Mouse (Mus musculus) adrenal gland, adult (tissue): Measurements from ENCODE around the gene Osbpl8.
"Not testable (repeated sequence)": the region's sequence is repeated elsewhere in the genome, so short reads cannot be mapped to it uniquely, and the experiment has no call there.

ENCODE experiments used
- DNase-seq, 2 experiments: peaks; one replicate each; pipeline ENCODE4 v3.0.0; 2022 to 2023; ENCODE audit warnings: low spot score in 1 of 2; ENCODE audit not compliant: inconsistent age in 2 of 2

Gene Osbpl8

DNA sequence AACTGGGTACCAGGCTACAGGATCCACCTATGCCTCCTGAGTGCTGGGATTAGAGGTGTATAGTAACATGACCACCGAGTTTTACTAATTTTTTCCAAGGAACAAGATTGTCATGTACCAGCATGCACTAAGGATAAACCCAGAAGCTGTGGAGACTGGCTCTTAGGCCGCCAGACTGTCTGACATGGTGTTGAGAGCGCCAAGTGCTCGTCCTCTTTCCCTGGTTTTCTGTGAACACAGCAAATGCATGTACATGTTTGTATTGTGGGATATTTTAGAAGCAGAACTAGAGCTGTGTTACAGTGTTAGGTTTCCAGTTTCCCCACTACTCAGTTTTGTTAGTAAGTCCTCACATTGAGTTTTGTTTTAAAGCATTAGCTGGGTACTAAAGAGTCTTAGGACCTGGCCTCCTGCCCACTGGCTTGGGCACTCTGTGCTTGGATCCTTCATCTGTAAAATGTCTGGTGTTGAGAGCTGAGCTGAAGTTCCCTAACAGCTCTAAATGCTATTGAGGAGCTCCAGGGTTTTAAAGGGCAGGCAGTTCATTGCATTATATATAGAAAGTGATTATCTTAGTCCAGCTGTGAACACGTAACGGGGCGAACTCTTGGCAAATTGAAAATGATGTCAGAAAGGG is 19.2 kb downstream of the Osbpl8 start:
- no peak for DNase-seq

DNA sequence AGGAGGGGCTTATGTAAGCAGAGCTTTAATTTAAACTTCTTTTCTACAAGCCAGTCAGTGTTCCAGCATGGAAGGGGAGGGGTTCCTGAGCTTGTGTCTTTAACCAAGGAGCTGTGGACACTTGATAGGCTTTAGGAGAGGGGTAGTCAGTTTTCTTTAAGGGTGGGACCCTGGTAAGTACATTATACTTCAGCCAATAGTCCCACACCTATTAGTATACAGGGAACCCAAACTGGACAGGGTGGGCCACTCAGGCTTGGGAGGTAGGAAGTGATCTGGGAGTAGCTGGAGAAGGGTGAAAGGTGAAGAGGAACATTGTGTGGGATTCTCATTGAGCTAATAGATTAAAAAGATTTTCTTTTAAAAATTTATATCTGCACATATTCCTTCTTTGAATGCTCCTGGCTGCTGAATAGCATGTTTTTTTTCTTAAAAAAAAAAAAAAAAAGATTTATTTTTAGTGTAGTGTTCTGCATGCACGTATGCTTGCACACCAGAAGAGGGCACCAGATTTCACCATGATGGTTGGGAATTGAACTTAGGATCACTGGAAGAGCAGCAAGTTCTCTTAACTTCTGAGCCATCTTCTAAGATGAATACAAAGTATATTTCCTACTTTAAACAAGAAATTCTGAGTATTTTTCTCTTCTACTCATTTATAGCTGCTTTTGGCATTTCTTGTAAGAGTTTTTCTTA is 21.2 kb downstream of the Osbpl8 start:
- no peak for DNase-seq

DNA sequence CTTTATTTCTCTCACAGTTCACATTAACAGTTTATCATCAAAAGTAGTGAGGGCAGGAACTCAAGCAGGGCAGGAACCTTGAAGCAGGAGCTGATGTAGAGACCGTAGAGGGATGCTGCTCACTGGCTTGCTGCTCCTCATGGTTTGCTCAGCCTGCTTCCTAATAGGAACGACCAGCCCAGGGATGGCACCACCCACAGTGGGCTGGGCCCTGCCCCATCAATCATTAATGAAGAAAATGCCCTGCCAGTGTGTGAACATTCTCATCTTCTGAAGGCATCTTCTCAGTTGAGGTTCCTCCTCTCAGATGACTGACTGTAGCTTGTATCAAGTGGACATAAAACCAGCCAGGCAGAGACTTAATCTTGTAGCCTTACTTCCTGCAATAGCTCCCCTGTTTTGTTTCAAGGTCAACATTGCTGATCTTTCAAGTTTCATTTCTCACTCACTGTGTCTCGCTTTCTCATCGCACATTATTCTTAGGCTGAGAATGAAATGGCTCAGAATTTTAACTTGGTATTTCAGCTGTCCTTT is 24.5 kb downstream of the Osbpl8 start:
- peak in 1 of 2 experiments; percentile 46 for DNase-seq

DNA sequence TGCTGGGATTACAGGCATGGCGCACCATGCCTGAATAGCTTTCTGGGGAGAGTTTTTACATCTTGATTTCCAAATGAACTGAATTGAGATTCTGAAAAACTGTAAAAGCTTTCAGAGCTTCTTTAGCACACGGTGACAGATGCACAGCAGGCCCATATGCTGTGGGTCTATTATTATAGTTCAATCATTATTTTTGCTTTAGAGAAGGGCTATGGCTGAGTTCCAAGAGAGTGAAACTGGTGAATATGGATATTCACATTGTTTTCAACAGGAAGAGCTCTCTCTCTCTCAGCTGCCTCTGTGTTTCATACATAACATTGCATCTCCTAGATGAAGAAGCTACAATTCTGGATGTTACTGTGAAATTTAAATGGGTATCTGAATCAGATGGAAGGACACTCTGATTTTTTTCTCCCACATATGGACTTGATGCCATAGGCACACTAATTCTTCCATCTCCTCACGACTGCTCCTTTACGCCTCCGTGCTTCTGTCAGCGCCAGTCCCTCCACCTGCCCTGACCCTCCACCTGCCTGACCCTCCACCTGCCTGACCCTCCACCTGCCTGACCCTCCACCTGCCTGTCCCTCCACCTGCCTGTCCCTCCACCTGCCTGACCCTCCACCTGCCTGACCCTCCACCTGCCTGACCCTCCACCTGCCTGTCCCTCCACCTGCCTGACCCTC is 25.7 kb downstream of the Osbpl8 start:
- no peak for DNase-seq

DNA sequence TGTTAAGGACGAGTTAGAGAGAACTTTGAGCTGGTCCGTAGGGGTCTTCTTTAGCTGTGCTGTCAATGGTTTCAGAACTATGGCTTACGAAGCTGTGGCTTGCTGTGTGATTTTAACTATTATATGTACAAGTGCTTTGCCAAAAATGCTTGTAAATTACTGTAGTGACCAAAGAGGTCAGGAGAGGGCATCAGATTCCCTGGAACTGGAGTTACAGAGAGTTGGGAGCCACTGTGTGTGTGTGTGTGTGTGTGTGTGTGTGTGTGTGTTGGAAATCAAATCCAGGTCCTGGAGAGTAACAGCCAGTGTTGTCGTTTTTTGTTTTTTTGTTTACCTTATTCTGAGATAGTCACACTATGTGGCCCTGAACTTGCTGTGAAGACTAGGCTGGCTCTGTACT is 29.0 kb downstream of the Osbpl8 start:
- DNase-seq, result no peak

DNA sequence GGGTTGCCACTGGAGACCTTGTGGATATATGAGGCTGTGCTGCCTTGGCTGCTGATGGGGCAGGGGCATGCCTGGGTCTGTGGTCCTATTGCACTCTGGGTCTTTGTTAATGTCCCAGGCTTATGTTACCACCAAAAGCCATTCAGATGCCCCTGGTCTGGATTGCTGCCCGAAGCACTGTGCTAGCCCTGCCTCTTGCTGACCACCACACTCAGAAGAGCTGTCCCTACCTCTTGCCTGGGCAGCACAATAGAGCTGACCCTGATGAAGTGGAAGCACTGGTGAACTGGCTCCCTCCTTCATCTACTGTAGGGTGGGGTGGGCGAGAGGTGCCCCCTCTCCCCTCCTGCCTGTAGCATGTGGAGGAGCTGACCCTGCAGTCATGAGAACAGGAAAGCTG is 31.6 kb downstream of the Osbpl8 start:
- DNase-seq, result no peak

DNA sequence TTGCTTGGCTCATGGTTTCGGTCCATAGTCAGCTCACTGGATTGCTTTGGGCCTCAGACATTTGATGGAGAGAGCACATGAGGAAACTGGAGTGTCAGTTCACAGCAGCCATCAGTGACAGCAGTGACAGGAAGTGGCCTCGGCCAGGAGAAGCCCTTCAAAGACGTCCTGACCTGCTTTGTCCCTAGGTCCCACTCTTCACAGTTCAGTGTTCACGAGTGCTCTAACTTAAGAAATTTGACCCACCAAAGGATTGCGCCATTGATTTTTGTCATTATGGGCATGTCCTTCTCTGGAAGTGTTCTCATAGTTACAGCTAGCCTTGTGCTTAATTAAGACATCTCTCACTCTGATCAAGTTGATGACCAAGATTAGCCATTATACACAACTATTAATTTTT is 34.2 kb downstream of the Osbpl8 start:
- not testable (repeated sequence) for DNase-seq

DNA sequence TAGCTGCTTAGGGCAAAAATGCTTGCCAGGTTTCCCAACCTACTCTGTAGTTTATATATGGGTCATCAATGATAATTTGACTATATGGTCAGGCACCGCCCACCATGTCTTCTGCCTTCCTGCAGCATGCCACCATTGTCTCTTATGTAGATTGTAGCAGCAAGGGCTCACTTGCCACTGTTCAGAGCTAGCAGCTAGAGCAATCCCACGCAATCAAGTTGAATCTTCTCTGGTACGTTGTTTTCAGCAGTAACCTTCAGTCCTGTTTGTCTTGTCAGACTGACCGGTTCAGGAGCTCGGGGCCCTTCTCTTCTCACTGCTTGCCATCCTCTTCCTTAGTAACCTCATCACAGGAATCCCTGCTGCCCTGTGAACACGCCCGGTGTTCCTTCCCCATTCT is 36.6 kb downstream of the Osbpl8 start:
- DNase-seq, result no peak

DNA sequence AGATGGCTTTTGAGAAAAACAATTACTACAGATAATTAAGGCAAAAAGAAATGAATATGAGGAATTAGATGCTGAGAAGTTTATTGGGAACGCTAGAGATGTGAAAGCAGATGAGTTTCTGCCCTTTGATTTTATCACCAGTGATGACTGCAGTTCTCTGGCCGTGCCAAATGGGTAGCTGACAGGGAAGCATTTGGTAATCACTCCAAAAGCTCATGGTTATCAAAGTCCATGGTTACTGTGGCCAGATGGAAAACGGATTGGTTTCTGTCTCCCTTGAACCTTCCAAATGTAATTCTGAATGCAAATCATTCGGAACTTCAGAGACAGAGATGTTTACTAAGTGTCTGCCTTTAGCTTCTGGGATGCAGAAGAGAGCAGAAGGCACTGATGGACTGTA is 37.1 kb downstream of the Osbpl8 start:
- DNase-seq, result no peak

DNA sequence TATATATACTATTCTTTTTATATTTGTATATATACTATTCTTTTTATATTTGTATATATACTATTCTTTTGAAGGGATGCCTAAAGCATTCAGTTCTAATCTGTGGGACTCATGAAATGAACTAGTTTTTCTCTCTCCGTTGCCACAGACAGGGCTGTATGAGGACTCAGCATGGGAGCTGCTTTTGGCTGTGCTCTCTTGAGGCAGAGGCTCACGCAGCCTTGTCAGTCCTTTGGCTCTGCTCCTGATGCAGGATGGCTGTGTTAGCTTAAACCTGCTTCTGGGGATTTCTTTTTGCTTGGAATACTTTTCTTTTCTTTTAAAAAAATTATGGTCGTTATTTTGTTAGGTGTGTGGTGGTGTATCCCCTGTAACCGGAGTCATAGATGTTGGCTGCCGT is 39.5 kb downstream of the Osbpl8 start:
- no peak for DNase-seq

DNA sequence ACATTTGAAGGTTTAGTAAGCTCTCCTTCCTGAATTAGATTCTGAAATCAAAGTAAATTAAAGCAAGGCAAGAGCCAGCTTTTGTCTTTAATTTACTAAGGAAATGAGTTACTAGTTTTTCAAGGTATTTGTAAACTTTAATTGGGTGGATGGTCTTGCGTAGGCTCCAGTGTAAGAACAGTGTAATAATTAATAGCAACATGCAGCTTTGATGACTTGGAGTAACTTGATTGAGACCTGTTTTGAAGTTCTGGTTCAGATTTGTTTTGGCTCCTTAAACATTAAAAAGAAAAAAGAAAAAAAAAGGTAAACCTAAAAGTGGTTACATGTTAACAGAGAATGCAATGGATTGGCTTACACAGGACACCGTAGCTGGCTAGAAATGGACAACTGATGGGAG is 40.9 kb downstream of the Osbpl8 start:
- DNase-seq, result no peak

DNA sequence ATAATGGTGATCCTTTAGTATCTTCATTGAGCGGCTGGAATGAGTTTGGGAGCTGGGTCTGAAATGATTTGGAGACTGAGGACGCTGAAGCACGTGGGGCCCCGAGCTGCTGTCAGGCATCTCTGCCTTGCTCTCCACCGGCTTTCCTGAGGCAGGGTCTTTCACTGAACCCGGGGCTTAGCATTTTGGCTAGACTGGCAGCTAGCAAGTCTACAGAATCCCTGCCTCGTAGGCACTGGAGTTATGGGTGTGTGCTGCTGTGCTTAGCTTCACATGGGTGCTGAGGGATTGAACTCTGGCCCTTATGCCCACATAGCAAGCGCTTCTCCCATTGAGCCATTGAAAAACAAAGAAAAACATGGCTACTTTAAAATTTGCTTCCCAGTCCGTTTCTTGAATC is 42.8 kb downstream of the Osbpl8 start:
- DNase-seq, result no peak

DNA sequence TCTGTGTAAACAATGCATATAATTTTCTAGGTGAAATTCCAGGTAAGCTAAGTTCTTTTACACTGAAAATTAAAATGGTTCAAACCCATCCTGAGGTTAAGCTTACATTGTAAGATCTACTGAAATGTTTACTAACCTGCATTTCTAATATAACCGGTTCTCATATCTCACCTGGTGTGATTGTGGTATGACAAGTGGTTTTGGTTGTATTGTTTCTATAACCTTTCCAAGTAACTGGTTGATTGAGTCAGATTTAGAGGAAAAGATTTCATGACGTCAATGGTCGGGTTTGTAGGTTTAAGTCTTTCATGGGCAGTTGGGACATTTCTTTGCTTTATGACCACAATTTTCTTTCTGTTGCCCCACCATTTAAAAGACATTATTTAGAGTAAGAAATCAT is 49.5 kb downstream of the Osbpl8 start:
- no peak for DNase-seq

DNA sequence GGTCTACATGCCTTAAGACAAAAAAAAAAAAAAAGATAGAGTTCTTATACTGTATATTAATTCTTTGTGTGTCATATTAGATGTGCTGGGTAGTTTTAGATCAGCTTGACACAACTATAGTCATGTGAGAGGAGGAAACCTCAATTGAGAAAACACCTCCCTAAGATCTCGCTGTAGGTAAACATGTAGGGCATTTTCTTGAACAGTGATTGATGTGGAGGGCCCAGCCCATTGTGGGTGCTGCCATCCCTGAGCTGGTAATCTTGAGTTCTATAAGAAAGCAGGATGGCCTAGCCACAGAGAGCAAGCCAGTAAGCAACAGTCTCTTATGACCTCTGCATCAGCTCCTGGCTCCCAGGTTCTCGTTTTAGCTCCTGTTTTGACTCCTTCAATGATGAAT is 50.1 kb downstream of the Osbpl8 start:
- no peak for DNase-seq

DNA sequence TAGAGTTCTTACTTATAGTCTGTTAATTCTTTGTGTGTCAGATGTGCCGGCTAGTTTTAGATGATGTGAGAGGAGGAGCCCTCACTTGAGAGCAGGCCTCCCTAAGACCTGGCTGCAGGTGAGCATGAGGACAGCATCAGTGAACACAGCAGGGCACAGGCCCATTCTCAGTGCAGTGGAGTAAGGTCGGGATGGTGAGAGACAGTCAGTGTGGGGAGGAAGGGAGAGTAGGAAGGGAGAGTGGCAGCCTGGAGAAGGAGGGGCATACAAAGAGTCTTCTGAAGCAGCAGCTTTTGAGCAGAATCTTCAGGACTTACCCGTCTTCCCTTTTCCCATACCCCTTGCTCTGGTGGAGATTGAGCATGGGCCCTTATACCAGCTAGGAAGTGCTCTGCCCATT is 51.0 kb downstream of the Osbpl8 start:
- DNase-seq, result no peak

DNA sequence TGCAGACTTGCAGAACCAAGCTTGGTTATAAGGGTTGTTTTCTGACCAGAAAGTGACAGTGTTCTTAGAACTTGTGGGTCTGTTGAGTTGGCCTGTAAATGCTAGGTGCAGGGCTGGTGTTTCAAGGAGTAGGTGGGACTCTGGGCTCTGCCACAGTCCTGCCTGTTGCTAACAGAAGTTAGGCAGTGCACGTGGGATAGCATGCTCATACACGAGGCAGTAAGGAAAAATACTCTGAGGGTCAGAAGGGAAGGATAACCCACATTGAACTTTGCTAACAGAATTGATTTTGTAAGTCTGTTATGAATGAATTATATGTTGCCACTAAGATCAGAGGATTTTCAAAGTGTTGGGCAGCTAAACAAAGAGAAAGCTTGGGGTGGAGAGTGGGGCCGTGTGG is 51.6 kb downstream of the Osbpl8 start:
- no peak for DNase-seq

DNA sequence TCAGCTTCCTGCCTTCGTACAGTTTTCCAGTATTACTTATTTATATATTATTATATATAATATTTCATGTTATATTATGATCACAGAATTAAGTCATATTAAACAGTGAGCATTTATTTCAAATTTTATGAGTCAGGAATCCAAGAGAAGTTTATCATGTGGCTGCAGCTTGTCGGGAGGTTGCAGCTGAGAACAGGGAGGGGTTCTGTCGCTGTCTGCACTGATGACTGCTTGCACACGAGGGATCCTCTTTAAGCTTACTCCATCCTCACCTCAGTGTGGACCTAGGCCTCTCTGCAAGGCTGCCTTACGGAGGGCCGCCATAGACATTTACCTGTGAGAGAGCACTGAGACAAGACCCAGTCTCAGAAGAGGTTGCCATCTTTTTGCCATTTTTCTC is 58.0 kb downstream of the Osbpl8 start:
- no peak for DNase-seq

DNA sequence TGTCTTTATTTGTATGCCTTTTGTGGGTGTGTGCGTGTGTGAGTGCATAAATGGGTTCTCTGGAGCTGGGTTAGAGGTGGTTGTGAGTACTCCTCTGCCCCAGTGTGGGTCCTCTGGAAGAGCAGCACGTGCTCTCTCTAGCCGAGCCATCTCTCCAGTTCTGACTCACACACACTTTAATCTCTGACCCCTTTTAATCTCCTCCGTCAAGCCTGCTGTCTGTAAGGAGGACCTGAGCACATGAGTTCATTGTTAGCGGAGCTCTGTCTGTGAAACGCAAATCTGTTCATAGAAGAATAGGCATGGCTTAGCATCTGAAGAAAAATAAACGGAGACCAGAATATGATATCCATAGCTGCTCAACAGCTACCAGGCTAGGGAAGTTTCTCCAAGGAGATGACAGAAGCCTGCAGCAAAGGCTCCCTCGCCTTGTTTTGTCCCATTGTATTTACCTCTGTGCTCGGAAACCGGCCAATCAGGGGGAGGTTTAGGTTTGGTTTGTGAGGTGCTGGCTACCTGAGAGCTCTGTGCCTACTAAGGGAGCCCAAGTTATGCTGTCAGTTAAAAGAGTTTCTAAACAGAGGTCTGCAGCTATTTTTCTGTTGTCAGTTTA is 58.8 kb downstream of the Osbpl8 start:
- peak; percentile 48 to 68 for DNase-seq

DNA sequence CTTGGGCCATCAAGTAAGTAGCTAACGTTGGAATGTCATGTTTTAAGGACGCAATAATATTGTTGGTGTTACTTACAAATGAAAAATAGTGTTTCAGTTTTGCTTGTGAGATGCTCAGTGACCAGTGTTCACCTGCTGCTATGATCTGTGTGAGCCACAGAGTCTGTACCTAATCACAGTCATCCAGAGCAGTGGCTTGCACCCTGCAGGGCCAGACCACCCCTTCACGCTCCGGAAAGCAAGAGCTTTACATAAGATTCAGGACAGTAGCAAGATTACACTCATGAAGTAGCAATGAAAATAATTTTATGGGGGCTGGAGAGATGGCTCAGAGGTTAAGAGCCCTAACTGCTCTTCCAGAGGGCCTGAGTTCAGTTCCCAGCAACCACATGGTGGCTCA is 60.1 kb downstream of the Osbpl8 start:
- DNase-seq, result no peak

DNA sequence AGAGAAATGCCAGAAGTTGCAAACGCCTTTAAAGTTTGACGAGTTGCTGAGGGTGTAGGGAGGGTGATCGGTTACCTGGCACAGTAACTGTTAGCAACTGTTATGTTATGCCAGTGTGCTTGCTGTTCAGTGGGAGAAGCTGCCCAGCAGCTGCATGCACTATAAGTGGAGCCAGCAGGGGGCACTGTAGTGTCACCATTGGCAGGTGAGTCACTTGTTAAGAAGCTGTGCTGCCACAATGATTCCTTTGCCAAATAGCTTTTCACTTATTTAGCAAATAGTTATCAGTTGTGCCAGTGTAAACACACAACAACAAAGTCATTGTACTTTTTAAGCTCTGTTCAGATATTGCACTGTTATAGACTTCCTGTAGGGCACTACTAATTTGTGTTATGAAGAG is 62.0 kb downstream of the Osbpl8 start:
- peak; percentile 90 to 97 for DNase-seq

DNA sequence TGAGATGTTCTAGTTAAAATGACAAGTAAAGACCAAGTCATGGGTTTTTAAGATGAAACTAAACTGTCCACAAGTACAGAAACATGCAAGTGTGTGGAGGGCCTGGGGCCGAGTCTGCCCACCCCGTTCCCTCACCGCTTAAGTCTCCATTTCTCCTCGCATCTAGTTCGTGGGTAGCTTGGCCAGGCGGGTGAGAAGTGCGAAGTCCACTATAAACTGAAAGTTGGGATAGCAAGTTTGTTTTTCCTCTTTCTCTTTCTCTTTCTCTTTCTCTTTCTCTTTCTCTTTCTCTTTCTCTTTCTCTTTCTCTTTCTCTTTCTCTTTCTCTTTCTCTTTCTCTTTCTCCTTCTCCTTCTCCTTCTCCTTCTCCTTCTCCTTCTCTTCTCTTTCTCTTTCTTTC is 67.7 kb downstream of the Osbpl8 start:
- DNase-seq, result not testable (repeated sequence)
